Mouse (Mus musculus): Measurements from ENCODE around the gene Nupl1.

GRCm38 (mm10) chr14:60300224-60300991 lies 49.2 kb upstream of the Nupl1 start:
- TF ChIP-seq GATA1 (IDR thresholded peaks at IDR 0.05; ENCODE audit: borderline replicate concordance, low read length) = no peak
- TF ChIP-seq FLI1 (IDR thresholded peaks at IDR 0.05; ENCODE audit: low read length) = no peak

Data from megakaryocyte, embryonic 14.5 days (primary cell).